Mouse (Mus musculus): ENCODE results near the gene Zfp830. TPM values are rescaled to one million over a fixed set of nuclear protein-coding genes. Genes with fewer than 3 reads are reported as not detected.

Zfp830 gene
- 29.6 and 31.0 TPM in 2 replicates for polyA plus RNA-seq (2015; fragmentation: Nextera tagmentation; extraction: Ambion mirVana)

DNA sequence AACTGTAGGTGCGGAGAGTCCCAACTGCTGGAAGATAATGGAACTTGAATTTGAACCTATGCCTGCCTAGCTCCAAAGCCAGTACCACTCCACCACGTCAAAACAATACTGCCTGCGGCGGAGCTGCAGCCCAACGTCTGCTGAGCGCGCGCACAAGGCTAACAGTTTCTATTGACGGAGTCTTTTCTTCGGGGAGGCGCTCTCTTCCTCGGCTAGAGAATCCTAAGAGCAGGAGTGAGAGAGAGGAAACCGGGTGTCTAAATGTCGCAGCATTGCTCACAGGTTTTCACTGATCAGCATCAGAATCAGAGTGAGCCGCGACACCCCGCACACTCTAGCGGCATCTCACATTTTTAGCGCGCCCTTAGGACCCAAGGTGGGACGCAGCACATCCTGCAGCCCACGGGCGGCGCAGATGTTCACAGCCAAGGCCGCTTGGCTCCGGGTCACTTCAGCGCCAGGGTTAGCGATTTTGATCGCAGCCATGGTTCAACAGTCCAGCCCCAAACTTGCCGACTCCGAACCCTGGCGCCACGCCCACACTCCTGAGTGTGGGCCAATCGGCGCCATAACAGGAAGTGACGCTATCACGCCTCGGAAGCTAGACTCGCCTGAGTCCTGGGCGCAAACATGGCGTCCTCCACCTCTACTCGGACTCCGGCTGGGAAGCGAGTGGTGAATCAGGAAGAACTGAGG lies at the start of gene Zfp830, which contains the start of gene Cct6b:
Gene Zfp830, plus strand, starts transcription at position 604 of the 696 bp plus-strand sequence.
Gene Cct6b, minus strand, starts transcription at position 580 of the 696 bp plus-strand sequence.
- ATAC-seq (ENCODE audit: low FRiP score): peak; percentile 99
- Histone ChIP-seq H3K4me2 (peak within 1 kb of the TSS; percentile 97), H3K4me1 (replicated peaks) (peaks cover 27% of the 10 kb centered on the region), H3K27ac (peak within 1 kb of the TSS; percentile 93), H3K36me3 (peaks cover 6% of the 10 kb centered on the region; the same call in 1 of the 2 replicates), H3K27me3 (0 out of 2 replicates have a peak, but pooled peaks cover 2% of the 10 kb centered on the region), H3K9ac (peak within 1 kb of the TSS; percentile 93), H3K9me3 (0 out of 2 replicates have a peak, but pooled peaks cover 6% of the 10 kb centered on the region), H3K4me3 (peak within 1 kb of the TSS; percentile 96)
- under 1% methylated on average over 44 of the region's 44 CpGs for WGBS

DNA sequence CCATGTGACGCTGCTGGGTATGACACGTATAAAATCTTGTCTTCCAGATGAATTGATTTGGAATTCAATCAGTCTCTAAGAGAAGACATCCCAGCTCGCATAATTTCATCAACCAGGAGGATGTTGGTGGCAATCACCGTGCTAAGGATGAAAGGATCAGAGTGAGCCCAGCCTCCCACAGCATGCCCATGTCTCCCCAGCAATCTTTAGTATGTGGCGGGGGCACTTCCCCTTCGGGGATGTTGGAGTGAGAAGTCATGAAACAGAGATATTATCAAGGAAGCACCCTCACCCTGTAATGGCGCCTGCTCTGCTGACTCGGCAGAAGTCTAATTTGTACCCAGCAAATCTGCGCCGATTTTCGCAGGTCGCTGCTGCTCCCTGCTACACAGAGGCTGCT lies 44.9 kb upstream of the Zfp830 start:
- no peak for ATAC-seq (ENCODE audit: low FRiP score)
- Histone ChIP-seq H3K27me3 (no peaks in the 10 kb centered on the region), H3K9me3 (no peaks in the 10 kb centered on the region), H3K36me3 (no peaks in the 10 kb centered on the region), H3K27ac (no peak overlapping the region), H3K4me3 (no peak overlapping the region), H3K4me1 (replicated peaks) (no peaks in the 10 kb centered on the region), H3K9ac (no peak overlapping the region), H3K4me2 (no peak overlapping the region)
- WGBS: 81% methylated on average over 12 of the region's 12 CpGs

GRCm38 (mm10) chr11:82726862-82727261 lies 37.3 kb upstream of the Zfp830 start:
- Histone ChIP-seq H3K4me1 (replicated peaks) (no peaks in the 10 kb centered on the region), H3K9ac (no peak overlapping the region), H3K27me3 (no peaks in the 10 kb centered on the region), H3K27ac (no peak overlapping the region), H3K36me3 (no peaks in the 10 kb centered on the region), H3K4me3 (no peak overlapping the region), H3K9me3 (0 out of 2 replicates have a peak, but pooled peaks cover 2% of the 10 kb centered on the region), H3K4me2 (no peak overlapping the region)
- WGBS: 80% methylated on average over 2 of the region's 2 CpGs
- no peak for ATAC-seq (ENCODE audit: low FRiP score)

GRCm38 (mm10) chr11:82734227-82734626 lies 29.9 kb upstream of the Zfp830 start:
- Histone ChIP-seq H3K4me3 (no peak overlapping the region), H3K36me3 (no peaks in the 10 kb centered on the region), H3K9ac (no peak overlapping the region), H3K4me2 (no peak overlapping the region), H3K27me3 (no peaks in the 10 kb centered on the region), H3K9me3 (no peaks in the 10 kb centered on the region), H3K4me1 (replicated peaks) (no peaks in the 10 kb centered on the region), H3K27ac (no peak overlapping the region)
- ATAC-seq (ENCODE audit: low FRiP score): no peak

DNA sequence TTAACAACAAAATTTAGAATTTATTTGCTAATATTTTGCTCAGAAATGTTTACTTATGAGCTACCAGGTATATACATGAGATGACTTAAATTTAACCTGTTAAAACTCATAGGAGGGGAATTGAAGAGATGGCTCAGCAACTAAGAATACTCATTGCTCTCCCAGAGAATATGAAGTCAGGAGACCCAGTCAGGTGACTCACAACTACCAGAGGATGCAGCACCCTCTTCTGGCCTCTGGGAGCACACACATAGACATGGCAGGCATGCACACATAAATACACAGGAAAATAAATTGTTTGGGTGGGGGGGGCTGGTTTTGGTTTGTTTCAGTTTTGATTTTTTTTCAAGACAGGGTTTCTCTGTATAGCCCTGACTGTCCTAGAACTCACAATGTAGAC lies 25.1 kb upstream of the Zfp830 start:
- ATAC-seq (ENCODE audit: low FRiP score): no peak
- Histone ChIP-seq H3K4me3 (no peak overlapping the region), H3K9ac (no peak overlapping the region), H3K27me3 (no peaks in the 10 kb centered on the region), H3K9me3 (no peaks in the 10 kb centered on the region), H3K4me1 (replicated peaks) (no peaks in the 10 kb centered on the region), H3K27ac (no peak overlapping the region), H3K36me3 (no peaks in the 10 kb centered on the region), H3K4me2 (no peak overlapping the region)

DNA sequence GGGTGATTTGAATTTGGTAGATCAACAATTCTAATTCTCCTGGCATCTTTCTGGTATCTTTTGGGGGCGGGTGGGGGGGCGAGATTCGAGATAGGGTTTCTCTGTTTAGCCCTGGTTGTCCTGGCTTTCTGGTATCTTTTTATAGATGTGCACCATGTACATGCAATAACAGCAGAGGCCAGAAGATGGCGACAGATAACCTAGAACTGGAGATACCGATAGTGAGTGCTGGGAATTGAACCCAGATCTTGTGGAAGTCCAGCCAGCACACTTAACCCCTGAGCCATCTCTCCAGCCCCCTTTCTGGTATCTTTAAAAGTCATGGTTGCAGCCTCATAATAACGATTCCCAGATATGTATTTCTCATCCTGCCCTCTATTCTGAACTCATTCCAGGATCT lies 18.0 kb upstream of the Zfp830 start:
- no peak for ATAC-seq (ENCODE audit: low FRiP score)
- Histone ChIP-seq H3K36me3 (no peaks in the 10 kb centered on the region), H3K27ac (no peak overlapping the region), H3K4me2 (no peak overlapping the region), H3K4me1 (replicated peaks) (no peaks in the 10 kb centered on the region), H3K9ac (no peak overlapping the region), H3K27me3 (peaks cover 9% of the 10 kb centered on the region; the same call in 1 of the 2 replicates), H3K4me3 (no peak overlapping the region), H3K9me3 (no peaks in the 10 kb centered on the region)
- WGBS: 25% methylated on average over 6 of the region's 6 CpGs

DNA sequence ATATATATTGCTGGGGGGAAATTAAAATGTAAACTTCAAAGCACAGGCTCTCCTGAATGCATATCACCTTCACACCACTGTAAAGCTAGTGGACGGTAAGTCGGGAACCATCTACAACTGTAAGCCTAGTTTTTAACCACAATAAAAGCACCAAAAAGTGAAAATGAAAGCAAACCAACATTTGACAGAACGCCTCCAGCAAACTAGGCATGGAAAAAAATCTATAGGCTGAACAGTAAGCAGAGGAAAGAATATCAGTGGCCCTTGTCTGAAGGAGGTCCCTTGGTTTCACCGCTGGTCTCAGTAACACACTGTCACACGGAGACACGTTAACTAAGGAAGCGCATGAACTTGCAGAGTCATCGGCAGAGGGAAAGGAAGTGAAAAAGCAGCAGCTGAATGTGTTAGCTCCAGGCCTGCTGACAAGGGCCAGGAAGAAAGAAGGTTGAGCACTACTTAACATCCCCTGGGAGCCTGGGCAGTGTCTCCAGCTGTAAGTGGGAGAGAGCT lies 17.2 kb upstream of the Zfp830 start:
- Histone ChIP-seq H3K27me3 (peaks cover 9% of the 10 kb centered on the region; the same call in 1 of the 2 replicates), H3K36me3 (no peaks in the 10 kb centered on the region), H3K4me2 (no peak overlapping the region), H3K4me1 (replicated peaks) (no peaks in the 10 kb centered on the region), H3K27ac (no peak overlapping the region), H3K4me3 (no peak overlapping the region), H3K9ac (no peak overlapping the region), H3K9me3 (no peaks in the 10 kb centered on the region)
- no peak for ATAC-seq (ENCODE audit: low FRiP score)
- 85% methylated on average over 8 of the region's 8 CpGs for WGBS

- WGBS: 68% methylated on average over 6 of the region's 6 CpGs
- Histone ChIP-seq H3K9me3 (no peaks in the 10 kb centered on the region), H3K4me3 (no peak overlapping the region), H3K4me2 (no peak overlapping the region), H3K4me1 (replicated peaks) (no peaks in the 10 kb centered on the region), H3K9ac (no peak overlapping the region), H3K27me3 (no peaks in the 10 kb centered on the region), H3K27ac (no peak overlapping the region), H3K36me3 (no peaks in the 10 kb centered on the region)
- ATAC-seq (ENCODE audit: low FRiP score): no peak
Measured at GRCm38 (mm10) chr11:82752349-82753115, 11.6 kb upstream of the Zfp830 start.

- H3K9ac ChIP-seq: no peak overlapping the region
- WGBS: 81% methylated on average over 1 of the region's 1 CpGs
- H3K4me3 ChIP-seq: no peak overlapping the region
- no peaks in the 10 kb centered on the region for H3K9me3 ChIP-seq
- no peak overlapping the region for H3K27ac ChIP-seq
- H3K27me3 ChIP-seq: no peaks in the 10 kb centered on the region
- H3K36me3 ChIP-seq: no peaks in the 10 kb centered on the region
- no peak for ATAC-seq (ENCODE audit: low FRiP score)
- H3K4me1 ChIP-seq (replicated peaks): no peaks in the 10 kb centered on the region
- no peak overlapping the region for H3K4me2 ChIP-seq
Measured at GRCm38 (mm10) chr11:82755919-82756318, 8.2 kb upstream of the Zfp830 start.

DNA sequence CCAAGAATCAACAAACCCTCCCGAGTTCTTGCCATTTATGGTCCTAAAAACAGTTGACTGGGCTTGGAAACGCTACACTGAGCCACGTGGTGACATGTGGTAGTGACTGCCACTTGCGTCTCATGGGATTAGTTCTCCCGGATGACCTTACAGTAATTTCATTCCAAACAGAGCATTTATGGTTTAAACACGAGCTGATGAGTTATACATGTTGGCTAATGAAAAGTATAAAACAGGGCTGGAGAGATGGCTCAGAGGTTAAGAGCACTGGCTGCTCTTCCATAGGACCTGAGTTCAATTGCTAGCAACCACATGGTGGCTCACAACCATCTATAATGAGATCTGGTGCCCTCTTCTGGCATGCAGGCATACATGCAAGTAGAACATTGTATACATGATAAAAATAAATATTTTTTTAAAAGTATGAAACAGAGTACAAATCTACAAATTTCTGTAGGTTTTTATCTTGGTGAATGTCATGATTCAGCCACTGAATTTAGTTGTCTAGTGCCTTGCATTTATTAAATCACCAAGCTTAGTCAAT lies 1.8 kb upstream of the Zfp830 start:
- H3K9me3 ChIP-seq: 0 out of 2 replicates have a peak, but pooled peaks cover 6% of the 10 kb centered on the region
- H3K4me1 ChIP-seq (replicated peaks): peaks cover 27% of the 10 kb centered on the region
- H3K27ac ChIP-seq: no peak overlapping the region
- no peak for ATAC-seq (ENCODE audit: low FRiP score)
- WGBS: 86% methylated on average over 6 of the region's 6 CpGs
- no peaks in the 10 kb centered on the region for H3K36me3 ChIP-seq
- H3K4me2 ChIP-seq: no peak overlapping the region
- H3K4me3 ChIP-seq: no peak overlapping the region
- 0 out of 2 replicates have a peak, but pooled peaks cover 2% of the 10 kb centered on the region for H3K27me3 ChIP-seq
- no peak overlapping the region for H3K9ac ChIP-seq

DNA sequence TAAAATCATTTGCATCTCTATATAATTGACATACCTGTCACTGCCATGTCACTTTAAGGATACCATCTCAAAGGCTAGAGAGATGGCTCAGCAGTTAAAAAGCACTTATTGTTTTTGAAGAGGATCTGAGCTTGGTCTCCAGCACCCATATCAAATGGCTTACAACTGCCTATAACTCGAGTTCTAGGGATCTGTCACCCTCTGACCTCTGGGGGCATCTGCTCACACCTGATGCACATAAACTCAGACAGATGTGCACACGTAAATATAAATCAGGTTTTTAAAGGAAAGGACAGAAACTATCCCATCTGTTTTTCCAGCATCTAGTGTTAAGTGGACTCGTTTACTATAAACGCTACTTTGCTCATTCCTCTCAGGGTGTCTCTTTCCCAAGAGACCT lies 884 bp upstream of the Zfp830 start:
- no peak for ATAC-seq (ENCODE audit: low FRiP score)
- Histone ChIP-seq H3K27ac (peak overlapping the region; percentile 93), H3K4me3 (peak overlapping the region; percentile 96), H3K27me3 (0 out of 2 replicates have a peak, but pooled peaks cover 2% of the 10 kb centered on the region), H3K36me3 (no peaks in the 10 kb centered on the region), H3K9ac (peak overlapping the region; percentile 93), H3K4me2 (peak overlapping the region; percentile 97), H3K4me1 (replicated peaks) (peaks cover 27% of the 10 kb centered on the region), H3K9me3 (0 out of 2 replicates have a peak, but pooled peaks cover 6% of the 10 kb centered on the region)
- 12% methylated on average over 4 of the region's 4 CpGs for WGBS

DNA sequence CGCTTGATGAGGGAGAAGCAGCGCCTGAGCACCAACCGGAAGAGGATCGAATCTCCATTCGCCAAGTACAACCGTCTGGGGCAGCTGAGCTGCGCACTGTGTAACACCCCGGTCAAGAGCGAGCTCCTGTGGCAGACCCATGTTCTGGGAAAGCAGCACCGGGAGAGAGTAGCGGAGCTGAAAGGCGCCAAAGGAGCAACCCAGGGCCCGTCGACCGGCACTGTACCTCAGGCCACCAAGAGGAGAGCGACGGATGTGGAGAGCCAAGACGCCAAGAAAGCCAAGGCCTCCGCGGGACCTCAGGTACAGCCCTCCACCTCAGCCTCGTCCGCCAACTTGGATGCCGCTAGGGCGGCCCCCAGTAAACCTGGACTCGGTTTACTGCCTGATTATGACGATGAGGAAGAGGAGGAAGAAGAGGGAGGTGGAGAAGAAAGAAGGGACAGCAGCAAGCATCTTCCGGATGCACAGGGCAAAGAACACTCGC lies 336 bp downstream of the Zfp830 start:
- Histone ChIP-seq H3K4me3 (peak overlapping the region; percentile 96), H3K4me2 (peak overlapping the region; percentile 97), H3K27ac (peak overlapping the region; percentile 93), H3K27me3 (0 out of 2 replicates have a peak, but pooled peaks cover 2% of the 10 kb centered on the region), H3K9ac (peak overlapping the region; percentile 93), H3K4me1 (replicated peaks) (peaks cover 27% of the 10 kb centered on the region), H3K9me3 (0 out of 2 replicates have a peak, but pooled peaks cover 6% of the 10 kb centered on the region), H3K36me3 (peaks cover 11% of the 10 kb centered on the region)
- peak; percentile 87 for ATAC-seq (ENCODE audit: low FRiP score)
- under 1% methylated on average over 28 of the region's 28 CpGs for WGBS
